Mouse (Mus musculus) MEL (cell line): ENCODE results near the gene Hdac7. TPM values are rescaled to one million over a fixed set of nuclear protein-coding genes. Genes with fewer than 3 reads are reported as not detected.

ENCODE experiments used
- DNase-seq: peaks from one replicate; pipeline ENCODE4 v3.0.0; 2011; ENCODE audit warnings: low read depth, low spot score
- H3K27ac ChIP-seq: 2 replicates; pipeline ENCODE4 v1.5.1; 2012; ENCODE audit warnings: low read depth, mild to moderate bottlenecking, control low read depth, low read length, moderate library complexity; ENCODE audit not compliant: control insufficient read depth
- H3K27me3 ChIP-seq, 2 experiments: fragments of 150-350 bp in 1 of 2; sonication (generic) in 1 of 2; 2 replicates each; pipeline ENCODE4 v1.6.1; 2012; ENCODE audit warnings: low read length in 2 of 2, mild to moderate bottlenecking in 2 of 2, improper control_type of control experiment in 1 of 2, moderate library complexity in 1 of 2; ENCODE audit not compliant: insufficient read depth in 2 of 2, control insufficient read depth in 1 of 2
- H3K36me3 ChIP-seq, 2 experiments: 2 replicates each; pipeline ENCODE4 v1.6.1; 2012 to 2014; ENCODE audit warnings: low read length in 2 of 2, improper control_type of control experiment in 1 of 2, inconsistent platforms in 1 of 2, mild to moderate bottlenecking in 1 of 2; ENCODE audit not compliant: insufficient read depth in 2 of 2, control insufficient read depth in 1 of 2
- H3K4me1 ChIP-seq, 2 experiments: fragments of 150-350 bp in 1 of 2; sonication (generic) in 1 of 2; 2 replicates each; pipeline ENCODE4 v1.6.1; 2012; ENCODE audit warnings: low read length in 2 of 2, improper control_type of control experiment in 1 of 2, mild to moderate bottlenecking in 1 of 2; ENCODE audit not compliant: insufficient read depth in 2 of 2, control insufficient read depth in 1 of 2
- H3K4me3 ChIP-seq, 2 experiments: fragments of 150-350 bp in 1 of 2; sonication (generic) in 1 of 2; 2 replicates each; pipeline ENCODE4 v1.5.1; 2012; ENCODE audit warnings: low read depth in 2 of 2, low read length in 2 of 2, mild to moderate bottlenecking in 2 of 2, moderate library complexity in 2 of 2, control low read depth in 1 of 2, improper control_type of control experiment in 1 of 2; ENCODE audit not compliant: control insufficient read depth in 1 of 2, insufficient read depth in 1 of 2
- H3K79me2 ChIP-seq: 2 replicates; pipeline ENCODE4 v1.6.1; 2012; ENCODE audit warnings: mild to moderate bottlenecking, low read length, moderate library complexity; ENCODE audit not compliant: control insufficient read depth, poor library complexity, insufficient read depth
- H3K9ac ChIP-seq: 2 replicates; pipeline ENCODE4 v1.6.1; 2012; ENCODE audit warnings: low read depth, mild to moderate bottlenecking, control low read depth, low read length, moderate library complexity; ENCODE audit not compliant: control insufficient read depth, poor library complexity, severe bottlenecking
- H3K9me3 ChIP-seq: fragments of 150-350 bp; sonication (generic); replicated peaks from 2 replicates; pipeline ENCODE4 v1.6.1; 2012; ENCODE audit warnings: mild to moderate bottlenecking, low read length, improper control_type of control experiment, moderate library complexity; ENCODE audit not compliant: insufficient read depth
- BHLHE40 ChIP-seq: IDR thresholded peaks from 2 replicates; pipeline ENCODE4 v1.6.1; 2012; ENCODE audit warnings: low read depth, mild to moderate bottlenecking, inconsistent platforms, low read length, improper control_type of control experiment, borderline replicate concordance
- ELF1 ChIP-seq: IDR thresholded peaks from 2 replicates; pipeline ENCODE4 v1.6.1; 2014; ENCODE audit warnings: low read depth, mild to moderate bottlenecking, inconsistent platforms, low read length, improper control_type of control experiment, moderate library complexity
- EP300 ChIP-seq, 2 experiments: IDR thresholded peaks; 2 replicates each; pipeline ENCODE4 v1.6.1; 2011; ENCODE audit warnings: improper control_type of control experiment in 2 of 2, low read length in 2 of 2, low read depth in 1 of 2, mild to moderate bottlenecking in 1 of 2
- GABPA ChIP-seq: IDR thresholded peaks from 2 replicates; pipeline ENCODE4 v1.6.1; 2012; ENCODE audit warnings: low read depth, mild to moderate bottlenecking, inconsistent platforms, low read length, improper control_type of control experiment, moderate library complexity
- GATA1 ChIP-seq: IDR thresholded peaks from 2 replicates; pipeline ENCODE4 v1.6.1; 2011; ENCODE audit warnings: low read depth, low read length, improper control_type of control experiment
- KAT2A ChIP-seq: conservative IDR thresholded peaks from 2 replicates; pipeline ENCODE4 v1.6.1; 2012; ENCODE audit warnings: low read depth, low read length, improper control_type of control experiment, inconsistent platforms
- MYC ChIP-seq: IDR thresholded peaks from 2 replicates; pipeline ENCODE4 v1.6.1; 2011; ENCODE audit warnings: low read depth, mild to moderate bottlenecking, low read length, improper control_type of control experiment, moderate library complexity
- POLR2A ChIP-seq, 2 experiments: IDR thresholded peaks; 2 replicates each; pipeline ENCODE4 v1.6.1; 2011 to 2012; ENCODE audit warnings: low read length in 2 of 2, mild to moderate bottlenecking in 2 of 2, control low read depth in 1 of 2, improper control_type of control experiment in 1 of 2, low read depth in 1 of 2, moderate library complexity in 1 of 2; ENCODE audit not compliant: control insufficient read depth in 1 of 2, insufficient read depth in 1 of 2, poor library complexity in 1 of 2
- POLR2AphosphoS2 ChIP-seq: IDR thresholded peaks from 2 replicates; pipeline ENCODE4 v1.6.1; 2011; ENCODE audit warnings: low read length, improper control_type of control experiment
- RCOR1 ChIP-seq: IDR thresholded peaks from 2 replicates; pipeline ENCODE4 v1.6.1; 2012; ENCODE audit warnings: low read depth, mild to moderate bottlenecking, inconsistent platforms, low read length, improper control_type of control experiment
- SMC3 ChIP-seq: IDR thresholded peaks from 2 replicates; pipeline ENCODE4 v1.6.1; 2011; ENCODE audit warnings: low read depth, low read length, improper control_type of control experiment
- UBTF ChIP-seq: IDR thresholded peaks from 2 replicates; pipeline ENCODE4 v1.6.1; 2012; ENCODE audit warnings: low read depth, mild to moderate bottlenecking, inconsistent platforms, low read length, improper control_type of control experiment, moderate library complexity, borderline replicate concordance; ENCODE audit not compliant: insufficient read depth
- USF2 ChIP-seq, 2 experiments: IDR thresholded peaks; 2 replicates each; pipeline ENCODE4 v1.6.1; 2011 to 2012; ENCODE audit warnings: improper control_type of control experiment in 2 of 2, low read length in 2 of 2, borderline replicate concordance in 1 of 2, inconsistent platforms in 1 of 2, low read depth in 1 of 2, mild to moderate bottlenecking in 1 of 2; ENCODE audit not compliant: insufficient read depth in 1 of 2
- ZMIZ1 ChIP-seq: IDR thresholded peaks from 2 replicates; pipeline ENCODE4 v1.6.1; 2012; ENCODE audit warnings: low read depth, mild to moderate bottlenecking, inconsistent platforms, low read length, improper control_type of control experiment, moderate library complexity
- ZNF384 ChIP-seq: IDR thresholded peaks from 2 replicates; pipeline ENCODE4 v1.6.1; 2012; ENCODE audit warnings: low read depth, mild to moderate bottlenecking, inconsistent platforms, low read length, improper control_type of control experiment
- polyA plus RNA-seq, 2 experiments: library from polyadenylated mRNA; stranded (reverse) in 1 of 2; unstranded in 1 of 2; fragments of >175 nt in 1 of 2; fragments of >200 nt in 1 of 2; gene quantifications; 2 replicates each; pipeline versions ENCODE4 v1.2.1 to v1.2.4; 2012; ENCODE audit warnings: low replicate concordance in 2 of 2, low read depth in 1 of 2; ENCODE audit not compliant: insufficient read length in 2 of 2, insufficient read depth in 1 of 2, missing spikeins in 1 of 2
- total RNA-seq: library from RNA; depleted of rRNA; stranded (reverse); fragments of 300-350 nt; gene quantifications from 2 replicates; pipeline ENCODE4 v1.2.3, GENCODE M21; 2012

Gene Hdac7
- total and polyA plus RNA-seq, 3 experiments: 100 to 389 TPM; not detected in 1

DNA sequence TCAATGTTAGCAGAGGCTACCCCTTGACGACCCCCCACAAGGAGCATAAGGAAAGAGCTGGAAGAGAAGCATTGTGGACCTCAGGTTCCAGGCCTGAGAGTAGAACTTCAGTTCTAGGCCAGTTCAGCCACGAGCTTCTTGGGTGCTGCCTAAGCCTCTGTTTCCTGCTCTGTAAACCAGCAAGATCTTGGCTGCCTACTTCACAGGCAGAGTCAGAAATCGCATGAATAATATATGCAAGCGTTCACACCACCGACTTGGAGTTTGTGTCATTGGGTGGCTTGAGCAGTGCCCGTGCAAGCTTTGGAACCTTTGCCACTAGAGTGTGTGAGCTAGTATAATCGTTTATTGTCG, 7.4 kb downstream of the Hdac7 start:
- no peak overlapping the region for H3K9ac ChIP-seq
- no peak for DNase-seq
- H3K27me3 ChIP-seq: no peaks in the 10 kb centered on the region
- H3K4me1 ChIP-seq: peaks cover 46 to 83% of the 10 kb centered on the region in 2 experiments
- TF ChIP-seq KAT2A: no peak
- TF ChIP-seq GABPA: no peak
- no peaks in the 10 kb centered on the region for H3K9me3 ChIP-seq
- H3K79me2 ChIP-seq: peaks cover 98% of the 10 kb centered on the region
- peaks cover 26 to 70% of the 10 kb centered on the region in 2 experiments for H3K36me3 ChIP-seq
- peak overlapping the region; percentile 28; the same call in 1 of the 2 replicates for H3K27ac ChIP-seq
- H3K4me3 ChIP-seq: no peak overlapping the region

DNA sequence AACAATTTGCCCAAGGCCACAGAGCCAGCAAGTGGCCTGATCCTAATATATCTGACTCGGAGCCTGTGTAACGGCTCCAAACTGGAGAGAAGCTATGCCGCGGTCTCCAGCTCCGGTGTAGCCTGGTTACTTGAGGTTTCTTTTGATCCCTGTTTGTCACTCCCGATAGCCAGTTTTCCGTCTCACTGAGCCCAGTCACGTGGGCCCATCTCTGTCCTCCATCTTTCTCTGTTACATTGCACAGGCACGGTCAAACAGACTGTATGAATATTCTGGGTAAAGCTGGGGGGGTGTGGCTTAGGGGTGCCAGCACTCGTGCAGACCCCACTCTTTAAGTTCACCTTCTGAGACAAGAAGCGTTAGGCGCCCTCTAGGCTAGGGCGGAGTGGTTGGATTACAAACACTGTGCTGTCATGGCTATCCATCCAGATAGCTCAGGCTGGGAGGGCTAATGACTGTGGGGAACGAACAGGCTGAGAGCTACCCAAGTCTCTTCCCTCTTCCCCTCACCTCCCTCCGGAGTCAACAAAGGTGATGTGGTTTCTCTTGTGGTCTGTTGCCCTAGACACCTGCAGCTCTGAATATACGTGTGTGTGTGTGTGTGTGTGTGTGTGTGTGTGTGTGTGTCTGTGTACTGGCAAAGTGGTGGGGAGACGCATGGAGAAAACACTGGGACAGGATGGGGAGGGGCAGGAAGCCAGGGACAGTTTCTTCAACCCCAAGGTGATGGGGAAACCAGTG, 8.0 kb downstream of the Hdac7 start:
- Histone ChIP-seq H3K27me3 (no peaks in the 10 kb centered on the region), H3K9ac (no peak overlapping the region), H3K79me2 (peaks cover 97% of the 10 kb centered on the region), H3K9me3 (no peaks in the 10 kb centered on the region), H3K4me3 (no peak overlapping the region), H3K36me3 (peaks cover 26 to 64% of the 10 kb centered on the region in 2 experiments), H3K4me1 (peaks cover 46 to 77% of the 10 kb centered on the region in 2 experiments), H3K27ac (no peak overlapping the region; the same call in 1 of the 2 replicates)
- no peak for DNase-seq
- TF ChIP-seq EP300 (IDR thresholded peaks at IDR 0.05; ENCODE audit: low read depth in 1 of 2, low read length in 2 of 2): no peak
- TF ChIP-seq POLR2A (IDR thresholded peaks at IDR 0.05; ENCODE audit: control insufficient read depth in 1 of 2, insufficient read depth in 1 of 2, low read depth in 1 of 2, low read length in 2 of 2, poor library complexity in 1 of 2): peak in 1 of 2 experiments; percentile 28; a peak in 1 of 4 replicates

DNA sequence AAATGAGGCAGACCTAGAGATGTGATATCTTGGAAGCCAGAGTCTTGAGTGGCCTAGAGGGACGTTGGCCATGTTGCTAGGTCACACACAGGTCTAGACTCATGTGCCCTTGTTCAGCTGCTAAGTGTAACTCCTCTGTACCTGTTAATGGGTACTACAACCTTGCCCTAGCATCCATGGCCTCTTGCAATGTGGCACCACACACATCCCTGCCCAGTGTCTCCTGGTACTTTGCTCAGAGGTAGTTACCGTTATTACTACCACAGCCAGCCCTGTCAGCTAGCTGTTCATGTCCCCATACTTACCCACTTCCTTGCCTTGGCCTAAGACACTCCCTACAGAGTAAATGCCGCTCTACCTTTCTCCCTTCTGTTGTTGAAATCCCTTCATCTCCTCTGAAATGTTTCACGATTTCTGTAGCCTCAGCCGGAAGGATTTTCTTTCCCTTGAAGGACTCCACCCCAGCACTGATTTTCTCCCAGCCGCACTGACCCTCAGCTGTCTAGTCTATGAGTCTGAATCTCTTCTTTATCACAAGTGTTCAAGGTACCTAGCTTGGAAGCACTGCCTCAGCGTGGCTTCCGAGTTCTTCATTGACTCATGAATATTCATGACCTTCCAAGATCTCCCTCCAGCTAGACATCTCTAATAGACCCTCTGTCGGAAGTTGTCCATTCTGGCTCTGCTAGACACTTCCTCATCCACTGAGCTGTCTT, 11.4 kb downstream of the Hdac7 start:
- peaks cover 98% of the 10 kb centered on the region for H3K79me2 ChIP-seq
- H3K9me3 ChIP-seq: no peaks in the 10 kb centered on the region
- DNase-seq: peak; percentile 69
- H3K9ac ChIP-seq: peak overlapping the region; percentile 82; the same call in 1 of the 2 replicates
- H3K27ac ChIP-seq: peak overlapping the region; percentile 72
- TF ChIP-seq GATA1: no peak
- TF ChIP-seq RCOR1: peak; percentile 60
- 0 out of 2 replicates have a peak, but pooled peaks have one; percentile 19 for TF ChIP-seq MYC
- TF ChIP-seq POLR2AphosphoS2: 0 out of 2 replicates have a peak, but pooled peaks have one; percentile 43
- no peak for TF ChIP-seq EP300 (IDR thresholded peaks at IDR 0.05; ENCODE audit: low read depth in 1 of 2, low read length in 2 of 2)
- TF ChIP-seq USF2 (IDR thresholded peaks at IDR 0.05; ENCODE audit: borderline replicate concordance in 1 of 2, insufficient read depth in 1 of 2, low read depth in 1 of 2, low read length in 2 of 2): no peak
- TF ChIP-seq ELF1: 0 out of 2 replicates have a peak, but pooled peaks have one; percentile 7
- 0 out of 2 replicates have a peak, but pooled peaks have one; percentile 57 for TF ChIP-seq ZMIZ1
- no peak for TF ChIP-seq BHLHE40
- TF ChIP-seq SMC3: no peak
- no peak for TF ChIP-seq UBTF
- no peak for TF ChIP-seq ZNF384
- TF ChIP-seq, all 39 proteins: peak for 5
- no peaks in the 10 kb centered on the region for H3K27me3 ChIP-seq
- peaks cover 37 to 69% of the 10 kb centered on the region in 2 experiments for H3K4me1 ChIP-seq
- peaks cover 34 to 58% of the 10 kb centered on the region in 2 experiments for H3K36me3 ChIP-seq
- no peak overlapping the region; a peak in 1 of 4 replicates for H3K4me3 ChIP-seq
